Mouse (Mus musculus) cerebellum, adult 2 months (tissue): ENCODE results near the gene Nell1.

Source experiments
- CTCF ChIP-seq: fragments of 200-500 bp; IDR thresholded peaks from 2 replicates; pipeline ENCODE4 v1.5.1; 2011; ENCODE audit warnings: low read depth, mild to moderate bottlenecking, control low read depth, low read length, moderate library complexity, borderline replicate concordance; ENCODE audit not compliant: insufficient read depth
- POLR2A ChIP-seq: fragments of 200-500 bp; IDR thresholded peaks from 2 replicates; pipeline ENCODE4 v1.6.1; 2011; ENCODE audit warnings: low read length, control low read depth, borderline replicate concordance; ENCODE audit not compliant: insufficient read depth

DNA sequence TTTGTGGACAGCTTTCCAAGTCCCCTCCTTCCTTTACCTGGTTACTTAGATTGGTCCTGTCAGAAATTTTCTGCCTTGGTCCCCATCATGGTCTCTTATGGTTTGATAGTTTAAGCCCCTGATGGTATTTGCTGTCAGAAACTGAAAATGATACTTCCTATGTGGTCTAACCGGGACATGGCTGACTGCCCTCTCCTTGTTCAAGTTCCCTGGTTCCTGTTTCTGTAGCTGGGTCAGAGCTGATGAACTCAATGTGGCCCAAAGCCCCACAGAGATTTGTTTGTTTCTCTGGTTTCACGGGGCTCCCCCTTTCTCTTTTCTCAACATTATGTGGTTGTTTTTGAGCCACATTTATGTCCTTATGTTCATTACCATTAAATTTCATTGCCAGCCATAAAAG is 30.6 kb downstream of the Nell1 start:
- TF ChIP-seq CTCF, result no peak
- no peak for TF ChIP-seq POLR2A
